17 mouse cellular contexts compared by ENCODE assay signal in genomic region chr7:92529245-92529644, GRCm38 (mm10). TPM values are rescaled to one million over a fixed set of nuclear protein-coding genes. Genes with fewer than 3 reads are reported as not detected.
DNase-seq lines count a peak whose midpoint lies in the region; ATAC-seq lines count a peak whose summit lies in the region.
"Had no signal": no experiment of that assay in that cellular context is flagged by ENCODE, and none has a peak within 500 bp of the region (broad histone marks: within the 10 kb centered on the region; RNA-seq: fewer than 3 reads in every experiment).

No protein-coding gene starts in this region.

- ATAC-seq in embryonic facial prominence, embryonic 14.5 days (ENCODE audit: low read depth), result no peak; the same call in 1 of the 2 replicates
- ATAC-seq: forebrain, embryonic 16.5 days; hindbrain, embryonic 16.5 days had no signal

- no peaks in the 10 kb centered on the region for H3K4me1 ChIP-seq in embryonic facial prominence, embryonic 14.5 days (ENCODE audit: control insufficient read depth, insufficient read depth, low read length)
- no peaks in the 10 kb centered on the region for H3K4me1 ChIP-seq in embryonic facial prominence, embryonic 10.5 days
- H3K4me1 ChIP-seq: heart, embryonic 13.5 days had no signal

- peak; percentile 19 for DNase-seq in embryonic facial prominence, embryonic 14.5 days (ENCODE audit: low spot score)
- no peak for DNase-seq in embryonic facial prominence, embryonic 10.5 days (ENCODE audit: low spot score)
- DNase-seq in cerebellum, postnatal 10 days, result peak; percentile 8 to 27
- peak; percentile 55 for DNase-seq in retina, embryonic 14.5 days (ENCODE audit: low spot score)
- DNase-seq in spleen, adult 18-20 months, result no peak
- DNase-seq in right cerebral cortex, postnatal 10 days (ENCODE audit: low spot score in 2 of 2), result no peak
- DNase-seq: adrenal gland, adult 8-10 months; adrenal gland, postnatal 36 days; gastrocnemius, postnatal 10 days; heart, adult 2 months; heart, postnatal 36 days; kidney, adult 11 months; kidney, adult 9 months had no signal

- no peaks in the 10 kb centered on the region for H3K27me3 ChIP-seq in embryonic facial prominence, embryonic 14.5 days (replicated peaks; ENCODE audit: control insufficient read depth, insufficient read depth, low read length)
- H3K27me3 ChIP-seq in embryonic facial prominence, embryonic 10.5 days (replicated peaks; ENCODE audit: low read depth, poor library complexity, severe bottlenecking), result no peaks in the 10 kb centered on the region
- H3K27me3 ChIP-seq: heart, embryonic 13.5 days; hindbrain, embryonic 12.5 days had no signal

- H3K4me2 ChIP-seq in embryonic facial prominence, embryonic 14.5 days (ENCODE audit: low read depth, low read length), result no peak overlapping the region
- H3K4me2 ChIP-seq: heart, embryonic 13.5 days; hindbrain, embryonic 12.5 days had no signal

- H3K36me3 ChIP-seq in embryonic facial prominence, embryonic 14.5 days (ENCODE audit: control insufficient read depth, insufficient read depth, low read length), result no peaks in the 10 kb centered on the region
- no peaks in the 10 kb centered on the region for H3K36me3 ChIP-seq in embryonic facial prominence, embryonic 10.5 days (replicated peaks)
- H3K36me3 ChIP-seq: heart, embryonic 13.5 days; hindbrain, embryonic 12.5 days had no signal

- no peak overlapping the region for H3K9ac ChIP-seq in embryonic facial prominence, embryonic 14.5 days (ENCODE audit: low read depth, low read length)
- H3K9ac ChIP-seq: heart, embryonic 13.5 days; hindbrain, embryonic 12.5 days had no signal

- H3K4me3 ChIP-seq in embryonic facial prominence, embryonic 14.5 days (ENCODE audit: low read depth, low read length), result no peak overlapping the region
- no peak overlapping the region for H3K4me3 ChIP-seq in embryonic facial prominence, embryonic 10.5 days
- H3K4me3 ChIP-seq: heart, adult 2 months; heart, embryonic 13.5 days; hindbrain, embryonic 12.5 days had no signal

- WGBS in embryonic facial prominence, embryonic 14.5 days, result 79% methylated on average over 4 of the region's 4 CpGs
- 87% methylated on average over 4 of the region's 4 CpGs for whole genome bisulfite sequencing in embryonic facial prominence, embryonic 10.5 days

- no peak overlapping the region for H3K27ac ChIP-seq in embryonic facial prominence, embryonic 14.5 days (replicated peaks; ENCODE audit: low read depth, low read length)
- no peak overlapping the region for H3K27ac ChIP-seq in embryonic facial prominence, embryonic 10.5 days (replicated peaks)
- H3K27ac ChIP-seq: heart, adult 2 months; heart, embryonic 13.5 days; hindbrain, embryonic 12.5 days had no signal

- no peaks in the 10 kb centered on the region for H3K9me3 ChIP-seq in embryonic facial prominence, embryonic 14.5 days (ENCODE audit: control insufficient read depth, low read length)
- H3K9me3 ChIP-seq in embryonic facial prominence, embryonic 10.5 days, result no peaks in the 10 kb centered on the region
- H3K9me3 ChIP-seq: heart, embryonic 13.5 days; hindbrain, embryonic 12.5 days had no signal

RNA-seq across cellular contexts. Expression of gene Ccdc90b, which starts 31.7 kb away (rescaled TPM):
- 49.0 and 56.1 TPM in 2 replicates for polyA plus RNA-seq in embryonic facial prominence, embryonic 14.5 days (2014; fragmentation: Nextera tagmentation; extraction: Ambion mirVana)
- 49.1 and 51.1 TPM in 2 replicates for polyA plus RNA-seq in embryonic facial prominence, embryonic 10.5 days (2016; fragmentation: Nextera tagmentation; extraction: Ambion mirVana)

Comparison
In these comparisons a context has a peak if more than half of its experiments do, and no peak if none do; other contexts are left out.
1. DNase-seq: peak in embryonic facial prominence, embryonic 14.5 days (single experiment), cerebellum, postnatal 10 days (2 of 2) and retina, embryonic 14.5 days (single experiment); none in embryonic facial prominence, embryonic 10.5 days (single experiment), spleen, adult 18-20 months (0 of 2) and right cerebral cortex, postnatal 10 days (0 of 2).